Comparison of ENCODE assay signal across 8 mouse cellular contexts in the genomic region with DNA sequence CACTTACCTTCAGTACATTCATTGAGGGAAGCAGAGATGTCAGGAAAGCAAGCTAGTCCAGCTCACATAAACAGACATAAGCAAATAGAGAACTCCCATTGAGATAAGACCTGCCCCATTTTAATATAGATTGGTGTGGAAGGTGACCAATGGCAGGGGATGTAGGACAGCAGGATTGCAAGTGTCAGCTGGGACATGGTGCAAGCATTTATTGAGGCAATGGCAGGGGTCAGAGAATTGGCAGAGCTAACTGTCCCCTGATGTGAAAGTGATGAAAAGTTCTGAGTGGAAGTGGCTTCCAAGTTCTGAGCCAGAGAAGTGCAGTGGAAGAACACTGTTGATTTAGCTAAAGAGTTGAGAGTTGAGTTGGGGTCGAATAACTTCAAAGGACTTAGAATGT. TPM values are rescaled to one million over a fixed set of nuclear protein-coding genes. Genes with fewer than 3 reads are reported as not detected.
DNase-seq lines count a peak whose midpoint lies in the region; ATAC-seq and TF ChIP-seq lines count a peak whose summit lies in the region.

Insig2 (minus strand) TSS at position 105 of the 400 bp plus-strand sequence.

- no peak for DNase-seq in kidney, postnatal 10 days
- no peak for DNase-seq in adrenal gland, adult 8-10 months
- no peak for DNase-seq in gastrocnemius, postnatal 10 days
- DNase-seq in hindbrain, postnatal 0 days (ENCODE audit: low spot score), result no peak
- DNase-seq in right cerebral cortex, adult 2 months (ENCODE audit: low spot score in 2 of 2), result no peak
- DNase-seq in urinary bladder, postnatal 4 days (ENCODE audit: low spot score in 2 of 2), result no peak

- ATAC-seq in kidney, embryonic 16.5 days (ENCODE audit: low FRiP score, low TSS enrichment), result no peak
- ATAC-seq in hindbrain, postnatal 0 days, result no peak
- ATAC-seq in midbrain, embryonic 12.5 days (ENCODE audit: low FRiP score, low read depth), result no peak

- no peaks in the 10 kb centered on the region for H3K9me3 ChIP-seq in kidney, embryonic 16.5 days (ENCODE audit: low read length)
- H3K9me3 ChIP-seq in hindbrain, postnatal 0 days (ENCODE audit: low read length), result no peaks in the 10 kb centered on the region
- no peaks in the 10 kb centered on the region for H3K9me3 ChIP-seq in midbrain, embryonic 12.5 days

- WGBS in kidney, embryonic 16.5 days, result 86% methylated on average over 1 of the region's 1 CpGs
- WGBS in hindbrain, postnatal 0 days, result 92% methylated on average over 1 of the region's 1 CpGs
- WGBS in midbrain, embryonic 12.5 days, result 90% methylated on average over 1 of the region's 1 CpGs

- H3K9ac ChIP-seq in kidney, embryonic 16.5 days (replicated peaks; ENCODE audit: low read length), result no peak within 1 kb of the TSS
- H3K9ac ChIP-seq in hindbrain, postnatal 0 days (replicated peaks; ENCODE audit: low read length), result no peak within 1 kb of the TSS
- H3K9ac ChIP-seq in midbrain, embryonic 12.5 days (replicated peaks), result no peak within 1 kb of the TSS

- H3K36me3 ChIP-seq in kidney, embryonic 16.5 days (ENCODE audit: insufficient read depth, low read length), result no peaks in the 10 kb centered on the region
- no peaks in the 10 kb centered on the region for H3K36me3 ChIP-seq in hindbrain, postnatal 0 days (ENCODE audit: insufficient read depth, low read length)
- H3K36me3 ChIP-seq in midbrain, embryonic 12.5 days, result 0 out of 2 replicates have a peak, but pooled peaks cover 3% of the 10 kb centered on the region

- no peak within 1 kb of the TSS for H3K27ac ChIP-seq in kidney, embryonic 16.5 days (ENCODE audit: low read length)
- H3K27ac ChIP-seq in hindbrain, postnatal 0 days, result no peak within 1 kb of the TSS
- H3K27ac ChIP-seq in midbrain, embryonic 12.5 days (replicated peaks), result no peak within 1 kb of the TSS

- no peaks in the 10 kb centered on the region for H3K27me3 ChIP-seq in kidney, embryonic 16.5 days (ENCODE audit: insufficient read depth, low read length)
- no peaks in the 10 kb centered on the region for H3K27me3 ChIP-seq in hindbrain, postnatal 0 days (ENCODE audit: insufficient read depth, low read length)
- H3K27me3 ChIP-seq in midbrain, embryonic 12.5 days, result no peaks in the 10 kb centered on the region

- peaks cover 7% of the 10 kb centered on the region; the same call in 1 of the 2 replicates for H3K4me1 ChIP-seq in kidney, embryonic 16.5 days (ENCODE audit: insufficient read depth, low read length)
- H3K4me1 ChIP-seq in hindbrain, postnatal 0 days (ENCODE audit: insufficient read depth, low read length), result peaks cover 3% of the 10 kb centered on the region; the same call in 1 of the 2 replicates
- peaks cover 6% of the 10 kb centered on the region; the same call in 1 of the 2 replicates for H3K4me1 ChIP-seq in midbrain, embryonic 12.5 days

- no peak for TF ChIP-seq CTCF in hindbrain, postnatal 0 days (IDR thresholded peaks at IDR 0.05; ENCODE audit: low read depth)

- H3K4me3 ChIP-seq in kidney, embryonic 16.5 days (ENCODE audit: low read length), result no peak within 1 kb of the TSS
- H3K4me3 ChIP-seq in hindbrain, postnatal 0 days (ENCODE audit: low read length), result no peak within 1 kb of the TSS
- no peak within 1 kb of the TSS for H3K4me3 ChIP-seq in midbrain, embryonic 12.5 days

- no peak within 1 kb of the TSS for H3K4me2 ChIP-seq in kidney, embryonic 16.5 days (replicated peaks; ENCODE audit: low read depth, low read length)
- no peak within 1 kb of the TSS for H3K4me2 ChIP-seq in hindbrain, postnatal 0 days (ENCODE audit: low read depth, low read length)
- no peak within 1 kb of the TSS for H3K4me2 ChIP-seq in midbrain, embryonic 12.5 days (replicated peaks)

RNA-seq across cellular contexts. Expression of gene Insig2, which starts in this region (rescaled TPM):
- 34.3 and 36.5 TPM in 2 replicates for polyA plus RNA-seq in kidney, embryonic 16.5 days (2015; fragmentation: Nextera tagmentation; extraction: Ambion mirVana)
- 10 to 100 TPM; 51.3 to 66.0 (median 56.9) TPM for total RNA-seq in adrenal gland, adult 8-10 months (2022)
- 10 to 100 TPM; 41.5 to 43.0 TPM for total RNA-seq in gastrocnemius, postnatal 10 days (2021)
- 16.6 and 28.8 TPM in 2 replicates for total RNA-seq in hindbrain, postnatal 0 days (2014; rRNA removed)
- polyA plus RNA-seq in hindbrain, postnatal 0 days (2015; fragmentation: Nextera tagmentation; extraction: Ambion mirVana), result 46.0 and 48.0 TPM in 2 replicates
- 30.3 and 35.5 TPM in 2 replicates for polyA plus RNA-seq in midbrain, embryonic 12.5 days (2016; fragmentation: Nextera tagmentation; extraction: Ambion mirVana)
